Mouse (Mus musculus) layer of hippocampus, postnatal 14 days (tissue): ENCODE measurements around the gene Card14. TPM values are rescaled to one million over a fixed set of nuclear protein-coding genes. Genes with fewer than 3 reads are reported as not detected.

Experiments used
- DNase-seq, 2 experiments: peaks; one replicate each; pipeline ENCODE4 v3.0.0; 2021 to 2022; ENCODE audit warnings: low spot score in 2 of 2, mixed read lengths in 1 of 2
- total RNA-seq, 2 experiments: library from RNA; stranded (reverse); gene quantifications; 2 replicates each; pipeline ENCODE4 v1.2.3; 2021

The Card14 gene
- total RNA-seq, 2 experiments from 2014 or later: 0.25 to 0.45 TPM

GRCm38 (mm10) chr11:119300246-119300935, 7.2 kb upstream of the Card14 start:
- DNase-seq: no peak

DNA sequence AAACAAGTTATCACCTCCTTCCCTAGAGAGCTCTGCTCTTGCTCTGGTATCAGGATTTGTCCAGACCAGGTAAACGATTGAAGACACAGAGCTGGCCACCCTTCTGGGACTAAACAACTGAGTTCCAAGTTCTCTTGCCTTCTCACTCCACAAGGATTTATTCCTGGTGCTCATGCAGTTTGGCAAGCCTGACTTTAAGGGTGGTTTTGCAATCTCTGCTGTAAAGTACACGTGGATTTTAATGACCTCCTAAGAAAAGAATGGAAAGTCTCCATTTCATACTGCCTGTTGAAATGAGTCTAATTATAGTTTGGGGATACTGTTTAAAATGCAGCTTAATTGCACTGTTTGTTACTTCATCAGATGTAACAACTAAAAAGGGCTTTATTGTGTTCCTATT, 6.6 kb upstream of the Card14 start:
- DNase-seq: no peak

- DNase-seq: peak in 1 of 2 experiments; percentile 38
Measured at GRCm38 (mm10) chr11:119304904-119305712, 2.5 kb upstream of the Card14 start.

- no peak for DNase-seq
Measured at GRCm38 (mm10) chr11:119306762-119307657, 558 bp upstream of the Card14 start.

GRCm38 (mm10) chr11:119307916-119308315, 348 bp downstream of the Card14 start:
- DNase-seq: no peak

GRCm38 (mm10) chr11:119310621-119311020, 3.1 kb downstream of the Card14 start:
- no peak for DNase-seq

GRCm38 (mm10) chr11:119314252-119314936, 6.8 kb downstream of the Card14 start:
- DNase-seq: no peak

GRCm38 (mm10) chr11:119316720-119317119, 9.2 kb downstream of the Card14 start:
- DNase-seq: no peak

DNA sequence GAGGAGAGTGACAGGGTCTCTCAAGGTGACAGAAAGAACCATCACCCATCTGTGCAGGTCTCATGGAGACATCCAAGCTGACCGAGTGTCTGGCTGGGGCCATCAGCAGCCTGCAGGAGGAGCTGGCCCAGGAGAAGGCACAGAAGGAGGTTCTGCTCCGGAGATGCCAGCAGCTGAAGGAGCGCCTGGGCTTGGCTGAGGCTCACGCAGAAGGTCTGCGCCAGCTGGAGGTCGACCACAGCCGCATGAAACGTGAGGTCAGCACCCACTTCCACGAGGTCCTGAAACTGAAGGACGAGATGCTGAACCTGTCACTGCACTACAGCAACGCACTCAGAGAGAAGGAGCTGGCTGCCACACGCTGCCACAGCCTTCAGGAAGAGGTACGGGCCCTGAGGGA, 15.0 kb downstream of the Card14 start:
- no peak for DNase-seq

DNA sequence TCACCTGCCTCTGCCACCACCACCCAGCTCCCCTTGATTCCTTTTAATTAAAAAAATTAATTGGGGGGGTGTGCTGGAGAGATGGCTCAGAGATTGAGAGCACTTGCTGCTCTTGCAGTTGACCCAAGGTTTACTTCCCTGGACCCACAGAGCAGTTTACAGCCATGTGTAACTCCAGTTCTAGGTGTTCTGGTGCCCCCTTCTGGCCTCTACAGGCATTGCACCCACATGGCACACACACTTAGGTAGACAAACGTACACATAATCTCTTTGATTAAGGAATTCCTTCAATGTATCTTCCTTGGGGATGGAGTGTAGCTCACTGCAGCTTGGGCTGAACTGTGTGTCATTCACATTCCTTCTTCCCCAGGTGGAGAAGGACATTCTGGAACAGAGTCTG, 17.5 kb downstream of the Card14 start:
- DNase-seq: no peak

- DNase-seq: no peak
Measured at GRCm38 (mm10) chr11:119330592-119330991, 23.0 kb downstream of the Card14 start.

DNA sequence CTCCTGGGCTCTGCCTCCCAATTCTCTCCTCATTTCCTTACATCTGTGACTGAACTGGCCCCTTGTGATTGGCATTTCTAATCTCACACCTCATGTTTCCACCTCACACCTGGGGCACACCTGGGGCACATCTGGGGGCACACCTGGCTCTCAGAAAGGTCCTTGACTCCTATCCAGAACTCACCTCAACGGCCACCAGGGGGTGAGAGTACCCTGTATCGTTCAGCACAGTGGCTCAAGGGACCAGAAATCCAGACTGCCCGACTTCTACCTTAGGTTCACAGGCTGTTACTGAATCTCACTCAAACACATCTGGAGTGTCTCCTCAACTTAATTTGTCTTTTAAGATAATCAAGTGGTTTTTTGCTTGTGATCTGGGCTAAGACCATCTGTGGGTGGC, 24.4 kb downstream of the Card14 start:
- DNase-seq: no peak

DNA sequence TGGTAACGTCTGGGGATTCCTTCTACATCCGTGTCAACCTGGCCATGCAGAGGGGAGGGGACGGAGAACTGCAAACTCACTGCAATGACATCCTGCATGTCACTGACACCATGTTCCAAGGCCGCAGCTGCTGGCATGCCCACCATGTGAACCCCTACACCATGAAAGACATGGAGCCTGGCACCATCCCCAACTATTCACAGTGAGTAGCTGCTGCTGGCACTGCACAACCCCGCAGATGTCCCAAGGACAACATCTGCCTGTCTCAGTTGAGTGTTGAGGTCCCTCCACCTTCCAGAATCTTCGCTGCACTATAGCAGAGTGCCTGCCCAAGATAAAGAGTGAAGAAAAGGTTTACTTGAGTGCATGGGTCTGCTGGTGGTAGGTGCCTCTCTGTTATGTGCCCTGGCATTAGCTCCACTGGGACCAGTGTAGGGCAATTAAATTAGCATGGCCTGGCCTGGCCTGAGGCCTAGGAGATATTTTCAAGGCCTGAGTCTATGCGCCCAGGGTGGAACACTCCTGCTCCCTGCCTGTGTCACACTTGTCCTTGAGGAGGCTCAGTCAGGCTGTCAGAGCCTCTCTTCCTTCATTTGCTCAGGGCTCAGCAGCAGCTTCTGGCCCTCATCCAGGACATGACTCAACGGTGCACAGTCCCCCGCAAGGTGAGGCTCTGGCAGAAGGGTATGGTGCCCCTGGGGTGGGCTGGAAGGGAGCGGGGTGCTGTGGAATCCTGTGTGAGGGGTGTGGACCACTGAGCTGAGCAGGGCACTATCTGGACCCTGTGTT, 30.9 kb downstream of the Card14 start:
- DNase-seq: no peak

GRCm38 (mm10) chr11:119339179-119339578, 31.6 kb downstream of the Card14 start:
- DNase-seq: no peak

- DNase-seq: peak; percentile 64 to 79
Measured at GRCm38 (mm10) chr11:119339637-119340036, 32.1 kb downstream of the Card14 start.

- DNase-seq: no peak
Measured at GRCm38 (mm10) chr11:119344178-119344577, 36.6 kb downstream of the Card14 start.

- DNase-seq: no peak
Measured at GRCm38 (mm10) chr11:119344865-119345264, 37.3 kb downstream of the Card14 start.

DNA sequence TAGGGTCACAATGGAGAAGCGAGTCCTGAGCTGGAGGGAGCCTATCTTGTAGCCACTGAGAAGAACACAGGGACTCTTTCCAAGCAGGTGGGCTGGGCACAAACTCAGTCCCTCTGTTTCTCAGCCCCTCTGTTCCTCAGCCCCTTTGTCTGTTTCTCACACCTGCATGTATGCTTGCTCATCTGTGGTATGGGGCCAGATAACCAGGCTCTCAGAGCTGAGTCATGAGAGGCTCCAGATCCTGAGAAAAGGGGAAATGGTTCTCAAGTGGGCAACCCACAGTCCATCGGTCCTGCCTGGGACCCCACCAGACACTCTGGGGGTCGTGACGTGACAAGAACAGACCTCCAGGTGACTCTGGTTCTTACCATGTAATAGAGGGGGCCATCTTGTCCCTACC, 39.6 kb downstream of the Card14 start:
- no peak for DNase-seq

DNA sequence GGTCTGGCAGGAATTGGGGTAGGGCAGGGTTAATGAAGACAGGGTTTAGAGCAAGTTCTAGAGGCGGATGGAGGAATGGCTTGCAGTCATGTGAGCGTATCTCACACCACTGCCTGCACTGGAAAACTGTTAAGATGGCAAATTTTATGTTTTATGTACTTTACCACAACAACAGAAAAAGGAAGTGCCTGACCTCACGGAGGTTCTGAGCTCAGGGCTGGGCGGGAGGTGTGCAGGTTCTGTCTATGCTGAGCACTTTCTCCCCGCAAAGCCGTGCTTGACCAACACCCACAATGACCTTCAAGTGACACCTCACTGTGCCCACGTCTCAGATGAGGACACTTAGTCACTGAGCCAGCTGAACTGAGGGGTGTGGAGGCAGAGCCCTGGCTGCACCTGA, 44.5 kb downstream of the Card14 start:
- DNase-seq: no peak

DNA sequence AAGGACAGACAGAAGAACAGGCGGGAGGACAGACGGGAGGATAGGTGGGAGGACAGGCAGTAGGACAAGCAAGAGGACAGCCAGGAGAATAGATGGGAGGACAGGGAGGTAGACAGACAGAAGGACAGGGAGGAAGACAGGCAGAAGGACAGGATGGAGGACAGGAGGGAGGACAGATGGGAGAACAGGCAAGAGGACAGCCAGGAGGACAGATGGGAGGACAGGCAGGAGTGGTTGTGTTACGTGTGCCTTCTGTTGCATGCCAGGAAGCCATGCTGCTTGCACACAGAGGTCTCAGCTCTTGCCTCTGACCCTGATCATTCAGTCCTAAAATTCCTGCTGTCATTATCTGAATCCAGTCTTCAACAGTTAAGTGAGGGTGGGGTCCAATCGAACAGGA, 46.4 kb downstream of the Card14 start:
- peak in 1 of 2 experiments; percentile 18 for DNase-seq
